Mouse (Mus musculus) liver, adult (tissue): Measurements from ENCODE around the gene Nob1.

Source experiments
- GATA4 ChIP-seq: IDR thresholded peaks from 2 replicates; pipeline ENCODE4 v1.6.1; 2014; ENCODE audit warnings: mild to moderate bottlenecking, low read length; ENCODE audit not compliant: insufficient replicate concordance

The Nob1 gene

GRCm38 (mm10) chr8:107424597-107425229, at the start of gene Nob1:
Nob1 (minus strand) TSS chr8:107425051.
- no peak for TF ChIP-seq GATA4

DNA sequence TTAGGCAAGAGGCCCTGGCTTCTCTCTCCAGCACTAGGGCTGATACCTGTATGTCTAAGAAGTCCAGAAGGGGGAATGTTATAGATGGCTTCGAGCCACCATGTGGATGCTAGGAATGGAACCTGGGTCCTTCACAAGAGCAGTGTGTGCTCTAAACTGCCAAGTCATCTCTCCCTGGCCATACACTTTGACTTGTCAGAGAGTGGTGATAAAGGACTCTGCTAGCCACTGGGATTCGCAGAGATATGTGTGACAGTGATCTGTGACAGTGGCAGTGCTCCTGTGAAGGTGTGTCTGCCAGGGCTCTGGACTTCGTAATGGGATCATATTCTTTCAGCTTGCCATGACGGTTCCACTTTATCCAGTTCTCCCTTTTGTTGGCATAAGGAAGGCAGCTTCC, 48.5 kb upstream of the Nob1 start:
- TF ChIP-seq GATA4 = no peak

DNA sequence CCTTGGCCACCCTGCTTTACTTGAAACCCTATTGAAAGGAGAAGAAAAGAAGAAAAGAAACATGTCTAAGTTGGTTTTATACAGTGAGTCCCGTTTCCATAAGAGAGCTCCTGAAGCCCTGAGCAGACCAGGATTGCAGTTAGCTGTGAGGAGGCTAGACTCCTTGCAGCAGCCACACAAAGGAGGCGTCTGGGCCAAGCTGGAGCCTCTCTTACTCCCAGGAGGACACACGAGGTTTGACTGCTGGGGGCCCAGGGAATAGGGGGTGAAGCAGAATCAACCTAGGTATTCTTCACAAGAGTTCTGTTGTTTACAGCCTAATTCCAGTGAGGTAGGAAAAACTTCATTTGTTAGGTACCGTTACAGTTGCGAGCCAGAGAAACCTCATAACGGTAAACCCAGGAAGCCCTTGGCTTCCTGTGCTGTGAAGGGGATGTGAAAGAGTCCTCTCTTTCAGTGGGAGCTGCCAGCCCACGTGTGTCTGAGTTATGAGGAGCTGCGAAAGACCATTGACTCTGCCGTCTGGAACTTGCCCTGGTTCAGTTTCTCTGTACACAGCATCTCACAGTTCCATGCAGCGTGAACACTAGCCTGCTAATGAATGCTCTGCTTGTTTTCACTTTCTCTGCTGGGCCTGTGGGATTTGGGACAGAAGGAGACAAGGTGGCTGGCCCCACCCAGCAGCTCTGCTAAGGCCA, 47.7 kb upstream of the Nob1 start:
- TF ChIP-seq GATA4 = no peak

GRCm38 (mm10) chr8:107470302-107470701, 45.5 kb upstream of the Nob1 start:
- TF ChIP-seq GATA4 = no peak

GRCm38 (mm10) chr8:107468811-107469302, 44.0 kb upstream of the Nob1 start:
- TF ChIP-seq GATA4 = no peak

DNA sequence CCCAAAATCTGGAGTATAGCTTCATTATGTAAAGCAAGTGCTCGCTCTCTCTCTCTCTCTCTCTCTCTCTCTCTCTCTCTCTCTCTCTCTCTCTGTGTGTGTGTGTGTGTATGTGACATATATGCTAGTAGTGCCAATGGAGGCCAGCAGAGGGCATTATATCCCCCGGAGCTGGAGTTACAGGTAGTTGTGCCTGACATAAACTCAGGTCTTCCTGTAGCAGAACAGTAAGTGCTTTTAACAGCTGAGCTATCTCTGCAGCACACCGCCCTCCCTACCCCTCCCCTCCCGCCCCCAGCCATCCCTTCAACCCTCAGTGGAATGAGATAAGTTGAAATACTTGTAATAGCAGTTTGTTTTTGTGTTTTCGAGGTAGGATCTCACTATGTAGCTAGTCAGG, 41.8 kb upstream of the Nob1 start:
- TF ChIP-seq GATA4 = no peak

DNA sequence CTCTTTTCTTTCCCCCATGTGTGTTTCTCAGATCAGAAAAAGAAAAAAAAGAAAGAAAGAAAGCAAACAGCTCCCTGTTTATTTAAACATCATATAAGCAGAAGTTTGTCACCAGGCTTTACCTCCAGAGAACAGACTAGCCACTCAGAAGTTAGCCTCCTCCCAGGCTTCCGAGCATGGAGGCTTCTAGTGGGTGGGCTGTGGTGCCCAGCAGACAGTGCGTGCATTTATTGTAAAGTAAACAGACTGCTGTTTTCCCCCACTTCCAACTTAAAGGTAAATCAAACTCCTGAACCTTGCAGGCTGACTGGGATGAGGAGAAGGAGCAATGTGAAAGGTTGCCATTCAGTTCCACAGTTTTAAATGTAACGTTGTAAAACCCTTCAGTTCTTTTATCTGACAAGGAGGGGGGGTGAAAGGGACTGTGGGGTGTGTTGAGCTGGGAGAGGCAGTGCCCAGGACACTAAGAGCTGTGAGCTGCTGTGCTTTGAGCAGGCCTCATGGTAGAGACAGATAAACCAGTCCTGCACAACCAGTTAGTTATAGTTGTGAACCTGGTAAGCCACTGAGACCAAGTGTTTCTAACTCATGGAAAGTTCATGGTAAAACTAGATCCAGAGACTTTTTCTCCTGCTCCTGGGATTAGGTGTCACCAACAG, 40.6 kb upstream of the Nob1 start:
- TF ChIP-seq GATA4 = no peak

DNA sequence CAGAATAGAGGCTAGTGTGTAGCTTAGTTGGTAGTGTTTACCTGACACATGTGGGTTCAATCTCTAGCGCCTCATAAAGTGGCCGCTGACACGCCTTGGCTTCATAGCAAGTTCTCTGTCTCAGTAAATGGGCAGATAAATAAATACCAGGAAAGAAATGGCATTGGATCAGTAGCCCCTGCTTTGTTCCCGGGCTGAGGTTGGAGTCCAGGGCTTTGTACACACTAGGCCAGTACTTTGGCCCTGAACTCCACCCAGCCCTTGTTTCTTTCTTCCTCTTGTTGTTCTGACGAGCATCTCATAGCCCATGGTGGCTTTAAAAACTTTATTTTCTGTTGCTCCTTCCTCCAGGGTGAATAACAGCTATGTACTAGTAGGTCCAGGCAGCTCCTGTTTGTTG, 37.6 kb upstream of the Nob1 start:
- TF ChIP-seq GATA4 = no peak

DNA sequence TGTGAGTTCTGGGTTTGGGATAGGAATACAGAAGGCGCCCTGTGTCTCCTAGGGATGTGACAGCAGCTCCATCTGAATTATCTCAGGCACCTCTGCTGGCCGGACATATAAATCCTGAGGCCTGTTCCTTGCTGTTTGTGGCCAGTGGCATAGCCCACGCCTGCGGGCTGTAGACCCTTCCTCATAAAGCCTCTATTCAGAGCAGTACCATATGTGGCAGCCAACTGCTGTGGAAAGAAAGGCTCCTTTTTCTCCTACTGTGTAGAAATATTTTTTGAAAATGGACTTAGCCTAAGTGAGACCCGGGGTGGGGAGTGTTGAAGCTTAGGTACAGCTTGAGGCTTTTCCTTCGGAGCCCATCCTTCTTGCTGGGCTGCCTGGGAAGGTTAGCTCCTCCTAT, 33.4 kb upstream of the Nob1 start:
- TF ChIP-seq GATA4 = no peak

- no peak for TF ChIP-seq GATA4
Observed at GRCm38 (mm10) chr8:107457725-107458124, 32.9 kb upstream of the Nob1 start.

GRCm38 (mm10) chr8:107455268-107455667, 30.4 kb upstream of the Nob1 start:
- no peak for TF ChIP-seq GATA4

- TF ChIP-seq GATA4 = no peak
Observed at GRCm38 (mm10) chr8:107453386-107453785, 28.5 kb upstream of the Nob1 start.

- no peak for TF ChIP-seq GATA4
Observed at GRCm38 (mm10) chr8:107451414-107452066, 26.7 kb upstream of the Nob1 start.

- no peak for TF ChIP-seq GATA4
Observed at GRCm38 (mm10) chr8:107449655-107450054, 24.8 kb upstream of the Nob1 start.

GRCm38 (mm10) chr8:107449130-107449529, 24.3 kb upstream of the Nob1 start:
- TF ChIP-seq GATA4 = no peak
